Mouse (Mus musculus) brown adipose tissue, adult 24 weeks (tissue): ENCODE data around the gene Pax4. TPM values are rescaled to one million over a fixed set of nuclear protein-coding genes. Genes with fewer than 3 reads are reported as not detected.

Experiments
- H3K27ac ChIP-seq: fragments of 200-500 bp; replicated peaks from 2 replicates; pipeline ENCODE4 v1.5.1; 2012; ENCODE audit warnings: low read depth, mild to moderate bottlenecking, low read length
- H3K4me1 ChIP-seq: fragments of 200-500 bp; 2 replicates; pipeline ENCODE4 v1.6.1; 2012; ENCODE audit warnings: low read length, mixed read lengths; ENCODE audit not compliant: control insufficient read depth, insufficient read depth, insufficient read length
- H3K4me3 ChIP-seq: fragments of 200-500 bp; 2 replicates; pipeline ENCODE4 v1.5.1; 2012; ENCODE audit warnings: low read depth, mild to moderate bottlenecking, low read length, moderate library complexity; ENCODE audit not compliant: insufficient read depth
- polyA plus RNA-seq: library from polyadenylated mRNA; stranded (reverse); fragments of >200 nt; gene quantifications from 2 replicates; pipeline ENCODE4 v1.2.4, GENCODE M21; 2012; ENCODE audit not compliant: missing spikeins, insufficient read depth, insufficient read length

Pax4 gene
- not detected in 2 replicates for polyA plus RNA-seq

- Histone ChIP-seq H3K4me3 (no peak within 1 kb of the TSS), H3K27ac (no peak within 1 kb of the TSS), H3K4me1 (no peaks in the 10 kb centered on the region)
Observed at GRCm38 (mm10) chr6:28449253-28449652, at the start of gene Pax4. TSS of gene Pax4 (minus strand) at chr6:28449353.

- H3K4me1 ChIP-seq, result peaks cover 16% of the 10 kb centered on the region; the same call in 1 of the 2 replicates
- H3K4me3 ChIP-seq, result no peak overlapping the region
- 0 out of 2 replicates have a peak overlapping the region, but pooled peaks have one; percentile 18 for H3K27ac ChIP-seq
Observed at GRCm38 (mm10) chr6:28497837-28498236, 48.7 kb upstream of the Pax4 start.

- H3K27ac ChIP-seq, result no peak overlapping the region
Observed at GRCm38 (mm10) chr6:28491198-28491597, 42.0 kb upstream of the Pax4 start.

GRCm38 (mm10) chr6:28490612-28491011 is 41.5 kb upstream of the Pax4 start:
- peaks cover 17% of the 10 kb centered on the region; the same call in 1 of the 2 replicates for H3K4me1 ChIP-seq
- no peak overlapping the region for H3K27ac ChIP-seq
- no peak overlapping the region for H3K4me3 ChIP-seq

More at GRCm38 (mm10) chr6:28491198-28491597, 42.0 kb upstream of the Pax4 start:
- H3K4me3 ChIP-seq, result no peak overlapping the region
- H3K4me1 ChIP-seq, result peaks cover 17% of the 10 kb centered on the region; the same call in 1 of the 2 replicates

- Histone ChIP-seq H3K4me1 (peaks cover 17% of the 10 kb centered on the region; the same call in 1 of the 2 replicates), H3K4me3 (no peak overlapping the region), H3K27ac (no peak overlapping the region)
Observed at GRCm38 (mm10) chr6:28488204-28488851, 39.2 kb upstream of the Pax4 start.

- H3K4me1 ChIP-seq, result peaks cover 22% of the 10 kb centered on the region
- H3K4me3 ChIP-seq, result no peak overlapping the region
- H3K27ac ChIP-seq, result no peak overlapping the region
Observed at GRCm38 (mm10) chr6:28486905-28487304, 37.8 kb upstream of the Pax4 start.

GRCm38 (mm10) chr6:28486471-28486870 is 37.3 kb upstream of the Pax4 start:
- Histone ChIP-seq H3K4me1 (peaks cover 25% of the 10 kb centered on the region), H3K27ac (no peak overlapping the region)

GRCm38 (mm10) chr6:28486008-28486407 is 36.9 kb upstream of the Pax4 start:
- Histone ChIP-seq H3K4me3 (no peak overlapping the region), H3K27ac (no peak overlapping the region), H3K4me1 (peaks cover 23% of the 10 kb centered on the region)

More at GRCm38 (mm10) chr6:28486471-28486870, 37.3 kb upstream of the Pax4 start:
- no peak overlapping the region for H3K4me3 ChIP-seq

- Histone ChIP-seq H3K27ac (no peak overlapping the region), H3K4me3 (no peak overlapping the region), H3K4me1 (peaks cover 17% of the 10 kb centered on the region)
Observed at GRCm38 (mm10) chr6:28482711-28483315, 33.7 kb upstream of the Pax4 start.

- H3K4me1 ChIP-seq, result peaks cover 9% of the 10 kb centered on the region
Observed at GRCm38 (mm10) chr6:28480752-28481492, 31.8 kb upstream of the Pax4 start.

GRCm38 (mm10) chr6:28479865-28480751 is 31.0 kb upstream of the Pax4 start:
- peak overlapping the region; percentile 56 for H3K27ac ChIP-seq
- H3K4me3 ChIP-seq, result peak overlapping the region; percentile 88
- peaks cover 9% of the 10 kb centered on the region for H3K4me1 ChIP-seq

More at GRCm38 (mm10) chr6:28480752-28481492, 31.8 kb upstream of the Pax4 start:
- no peak overlapping the region for H3K27ac ChIP-seq
- H3K4me3 ChIP-seq, result peak overlapping the region; percentile 88

- Histone ChIP-seq H3K27ac (no peak within 1 kb of the TSS), H3K4me3 (no peak within 1 kb of the TSS), H3K4me1 (no peaks in the 10 kb centered on the region)
Observed at GRCm38 (mm10) chr6:28474839-28475238, 25.7 kb upstream of the Pax4 start, which contains the start of gene Snd1. TSS of gene Snd1 (plus strand) at chr6:28475139.

GRCm38 (mm10) chr6:28474211-28474610 is 25.1 kb upstream of the Pax4 start:
- Histone ChIP-seq H3K4me3 (no peak overlapping the region), H3K4me1 (no peaks in the 10 kb centered on the region), H3K27ac (no peak overlapping the region)

GRCm38 (mm10) chr6:28471284-28472035 is 22.3 kb upstream of the Pax4 start:
- H3K4me3 ChIP-seq, result no peak overlapping the region
- H3K27ac ChIP-seq, result no peak overlapping the region
- H3K4me1 ChIP-seq, result no peaks in the 10 kb centered on the region
